Mouse (Mus musculus): ENCODE measurements around the gene Snhg11.

DNA sequence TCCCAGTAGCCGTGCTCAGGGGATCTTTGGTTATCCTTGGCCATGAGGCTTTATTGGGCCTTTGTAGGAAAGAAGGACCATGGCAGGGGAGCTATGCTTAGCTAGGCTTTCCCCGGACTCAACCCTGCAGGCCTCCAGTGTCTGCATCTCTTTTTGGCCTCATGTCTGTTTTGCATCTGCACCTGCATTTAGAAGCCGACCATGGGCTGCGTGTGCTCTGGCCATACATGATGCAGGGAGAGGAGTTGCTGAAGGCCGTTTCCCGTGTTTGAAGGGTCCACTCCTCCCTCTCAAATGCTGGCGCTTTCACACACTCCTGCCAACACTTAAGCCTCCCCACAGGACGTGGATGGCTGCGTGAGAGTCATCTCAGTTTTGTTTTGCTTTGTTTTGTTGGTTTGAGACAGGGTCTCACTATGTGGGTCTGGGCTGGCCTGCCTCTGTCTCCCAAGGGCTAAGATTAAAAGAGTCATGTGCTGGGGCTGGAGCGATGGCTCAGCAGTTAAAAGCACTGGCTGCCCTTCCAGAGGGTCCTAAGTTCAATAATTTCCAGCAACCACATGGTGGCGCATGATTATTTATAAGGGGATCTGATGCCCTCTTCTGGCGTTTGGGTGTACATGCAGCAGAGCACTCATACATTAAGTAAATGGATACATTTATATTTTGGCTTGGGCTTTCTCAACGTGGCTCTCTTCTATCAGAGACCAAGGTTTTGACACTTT lies 4.1 kb downstream of the Snhg11 start:
- TF ChIP-seq CTCF (IDR thresholded peaks at IDR 0.05) = peak; percentile 99
- TF ChIP-seq EP300 (IDR thresholded peaks at IDR 0.05) = no peak

All from lung, postnatal 0 days (tissue).